Mouse (Mus musculus): ENCODE measurements around the gene Asic1. TPM values are rescaled to one million over a fixed set of nuclear protein-coding genes. Genes with fewer than 3 reads are reported as not detected.

The Asic1 gene
- total RNA-seq, 2 experiments from 2014 or later, result 0.08 to 0.61 TPM

GRCm38 (mm10) chr15:99701999-99702900 lies 32.1 kb downstream of the Asic1 start, which contains the start of gene Smarcd1:
Gene Smarcd1, plus strand, starts transcription at chr15:99702129.
- DNase-seq, result peak; percentile 91

GRCm38 (mm10) chr15:99703104-99703503 lies 32.9 kb downstream of the Asic1 start:
- DNase-seq, result no peak

GRCm38 (mm10) chr15:99703676-99704040 lies 33.5 kb downstream of the Asic1 start:
- no peak for DNase-seq

- no peak for DNase-seq
These were observed 34.0 kb downstream of the Asic1 start for GRCm38 (mm10) chr15:99704041-99704681.

GRCm38 (mm10) chr15:99704881-99705280 lies 34.7 kb downstream of the Asic1 start:
- no peak for DNase-seq

GRCm38 (mm10) chr15:99705440-99706048 lies 35.4 kb downstream of the Asic1 start, which contains the start of gene Gm17349:
Gene Gm17349, minus strand, starts transcription at chr15:99705490.
- DNase-seq, result no peak

- DNase-seq, result no peak
These were observed 38.0 kb downstream of the Asic1 start for GRCm38 (mm10) chr15:99708176-99708575.

GRCm38 (mm10) chr15:99710221-99711190 lies 40.3 kb downstream of the Asic1 start:
- no peak for DNase-seq

GRCm38 (mm10) chr15:99711491-99711890 lies 41.3 kb downstream of the Asic1 start:
- no peak for DNase-seq

GRCm38 (mm10) chr15:99712666-99713559 lies 42.7 kb downstream of the Asic1 start:
- no peak for DNase-seq

- DNase-seq, result no peak
These were observed 43.4 kb downstream of the Asic1 start for GRCm38 (mm10) chr15:99713569-99713968.

- DNase-seq, result no peak
These were observed 44.0 kb downstream of the Asic1 start for GRCm38 (mm10) chr15:99714206-99714605.

GRCm38 (mm10) chr15:99714858-99715257 lies 44.7 kb downstream of the Asic1 start:
- DNase-seq, result peak; percentile 67

- DNase-seq, result no peak
These were observed 45.2 kb downstream of the Asic1 start for GRCm38 (mm10) chr15:99715361-99715865.

- DNase-seq, result no peak
These were observed 46.0 kb downstream of the Asic1 start for GRCm38 (mm10) chr15:99715982-99716746.

- DNase-seq, result no peak
These were observed 46.6 kb downstream of the Asic1 start for GRCm38 (mm10) chr15:99716814-99717213.

GRCm38 (mm10) chr15:99717386-99718334 lies 47.5 kb downstream of the Asic1 start, which contains the start of gene Gpd1:
Gene Gpd1, plus strand, starts transcription at chr15:99717515.
- peak; percentile 89 for DNase-seq

GRCm38 (mm10) chr15:99718461-99719021 lies 48.4 kb downstream of the Asic1 start:
- DNase-seq, result peak; percentile 76

Data from gastrocnemius, postnatal 25 days (tissue).